Mouse (Mus musculus) adrenal gland, adult (tissue): ENCODE data around the gene Sytl4.

Experiments
- DNase-seq, 2 experiments: peaks; one replicate each; pipeline ENCODE4 v3.0.0; 2022 to 2023; ENCODE audit warnings: low spot score in 1 of 2; ENCODE audit not compliant: inconsistent age in 2 of 2

Gene Sytl4

DNA sequence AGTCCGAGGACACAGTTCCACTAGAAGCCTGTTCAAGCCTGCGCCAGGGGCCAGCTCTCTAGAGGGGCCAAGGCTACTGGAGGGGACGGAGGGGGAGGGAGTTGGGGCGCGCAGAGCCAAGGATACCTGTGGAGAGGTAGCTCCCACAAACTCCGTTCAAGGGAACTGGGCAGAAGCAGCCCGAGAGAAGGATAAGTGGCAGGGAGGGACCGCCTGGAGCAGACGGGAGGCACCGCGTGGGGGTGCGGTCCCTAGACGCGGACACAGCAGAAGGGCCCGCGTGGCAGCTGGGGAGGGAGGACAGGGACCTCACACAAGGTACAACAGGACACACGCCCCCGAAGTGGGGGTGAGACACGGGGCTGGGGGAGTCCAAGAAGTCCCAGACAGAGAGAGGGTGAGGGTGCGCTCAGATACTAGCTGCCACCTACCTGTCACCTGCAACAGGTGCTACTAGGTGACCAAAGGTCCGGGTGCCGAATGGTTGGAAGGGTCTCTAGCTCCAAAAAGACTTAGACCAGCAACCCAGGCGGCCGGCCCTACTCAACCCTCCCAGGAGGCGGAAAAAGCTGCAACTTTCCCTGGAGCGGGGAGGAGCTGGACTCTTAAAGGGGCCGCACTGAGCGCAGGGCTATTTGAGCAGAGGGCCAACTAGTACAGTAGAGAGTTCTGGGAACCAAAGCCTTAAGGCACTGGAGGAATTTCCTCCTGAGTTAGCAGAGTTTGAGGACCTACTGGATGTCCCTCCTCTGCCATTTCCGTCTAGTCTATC, at the start of gene Sytl4:
TSS of gene Sytl4 (minus strand) at position 582 of the 772 bp plus-strand sequence.
- peak; percentile 36 to 75 for DNase-seq

DNA sequence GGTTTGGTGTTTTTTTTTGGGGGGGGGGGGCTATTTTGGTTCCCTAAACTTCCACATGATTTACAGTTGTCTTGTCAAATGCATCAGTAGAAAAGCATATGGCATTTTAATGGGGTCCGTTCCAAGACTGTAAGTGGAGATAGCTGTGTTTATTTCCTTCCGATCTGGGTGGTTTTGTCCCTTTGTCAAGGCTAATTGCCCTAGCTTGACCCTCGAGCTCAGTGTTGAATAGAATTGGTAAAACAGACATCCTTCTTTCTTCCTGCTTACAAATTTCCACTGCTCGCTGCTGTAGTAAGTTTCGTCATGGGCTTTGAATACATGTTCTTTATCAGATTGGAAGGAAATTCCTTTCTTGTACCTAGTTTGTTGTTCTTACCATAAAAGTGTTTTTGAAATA, 39.1 kb upstream of the Sytl4 start:
- no peak for DNase-seq

DNA sequence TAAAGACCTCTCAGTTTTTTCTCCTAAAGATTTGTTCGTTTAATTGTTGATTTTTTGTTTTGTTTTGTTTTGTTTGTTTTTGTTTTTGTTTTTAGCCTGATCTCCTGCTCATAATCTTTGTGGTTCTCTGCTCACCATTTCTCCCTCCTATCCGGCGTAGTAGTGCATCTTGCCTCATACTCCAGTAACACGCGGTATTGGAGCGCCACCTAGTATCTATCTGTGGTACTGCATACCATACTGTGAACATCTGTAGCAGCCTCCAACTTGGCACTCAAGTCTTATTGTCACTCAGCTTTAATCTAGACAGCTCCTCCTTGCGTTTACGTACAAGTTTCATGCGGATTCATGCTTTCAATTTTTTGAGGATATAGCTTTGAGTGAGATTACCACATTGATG, 37.4 kb upstream of the Sytl4 start:
- peak; percentile 49 to 87 for DNase-seq

DNA sequence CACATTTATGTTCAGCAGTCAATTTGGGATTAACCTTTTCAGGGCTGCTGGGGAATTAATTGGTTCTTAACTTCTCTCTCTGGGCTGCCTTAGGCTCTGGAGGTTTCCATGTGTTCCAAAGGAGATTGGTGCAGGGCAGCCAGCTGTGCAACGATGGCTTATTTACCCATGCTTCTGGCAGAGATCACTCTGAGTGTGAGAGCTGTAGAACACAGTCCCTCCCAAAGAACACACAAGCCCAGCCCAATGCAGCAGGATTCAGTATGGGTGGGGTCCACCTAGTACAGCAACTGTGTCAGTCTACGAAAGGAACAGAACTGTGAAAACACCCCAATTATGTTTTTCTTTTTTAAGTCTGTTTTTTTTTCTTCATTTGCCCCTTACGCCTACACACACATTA, 14.3 kb upstream of the Sytl4 start:
- DNase-seq = peak in 1 of 2 experiments; percentile 26

DNA sequence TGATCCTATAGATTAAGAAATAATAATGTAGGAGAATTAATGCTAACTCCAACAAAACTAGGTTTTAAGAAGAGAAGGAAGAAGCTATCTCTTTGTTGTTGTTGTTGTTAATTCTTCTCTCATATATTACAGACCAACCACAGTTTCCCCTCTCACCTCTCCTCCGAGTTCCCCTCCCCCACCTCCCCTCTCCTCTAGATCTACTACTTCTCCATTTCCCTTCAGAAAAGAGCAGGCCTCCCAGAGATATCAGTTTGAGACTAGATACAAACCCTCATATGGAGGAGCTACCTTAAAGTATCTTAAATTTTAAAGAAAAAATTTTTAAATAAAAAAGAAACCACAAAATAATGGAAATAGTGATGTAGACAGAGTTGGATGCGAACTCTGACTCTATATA, 17.0 kb downstream of the Sytl4 start:
- DNase-seq = no peak

DNA sequence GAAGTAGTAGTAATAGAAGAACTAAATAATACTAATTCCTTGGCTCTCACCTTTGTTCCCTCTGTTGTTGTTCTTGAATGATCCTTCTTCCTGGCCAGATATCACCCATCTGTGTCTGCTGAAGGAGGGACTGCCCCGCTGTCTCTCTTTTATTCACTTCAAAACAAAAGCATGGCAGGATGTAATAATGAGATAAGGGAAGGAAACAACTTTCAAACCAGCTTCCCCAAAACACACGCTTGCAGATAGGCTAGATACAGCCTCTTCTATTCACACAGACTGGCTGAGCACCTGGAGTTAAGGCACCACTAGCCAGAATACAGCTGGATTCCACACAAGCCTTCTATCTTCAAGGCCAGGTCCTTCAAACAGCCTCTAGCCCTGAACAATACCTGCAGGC, 21.0 kb downstream of the Sytl4 start:
- DNase-seq = peak in 1 of 2 experiments; percentile 5

DNA sequence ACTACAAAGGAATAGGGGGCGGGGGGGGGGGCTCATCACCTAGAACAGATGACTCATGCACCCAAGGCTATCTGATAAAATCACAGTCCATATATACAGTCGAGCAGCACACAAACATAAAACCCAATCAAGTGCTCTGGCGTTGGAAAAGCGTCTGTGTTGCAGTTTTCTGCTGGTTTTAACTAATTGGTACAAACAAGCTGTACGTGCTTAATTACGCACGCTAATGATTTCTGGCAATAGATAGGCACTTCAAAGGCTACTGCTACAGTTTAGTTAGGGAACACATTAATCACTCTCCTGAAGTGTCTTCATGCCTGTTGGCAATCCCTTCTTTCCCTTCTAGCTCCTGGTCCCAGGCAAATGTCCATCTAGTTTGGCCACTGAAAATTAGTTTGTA, 27.0 kb downstream of the Sytl4 start:
- DNase-seq = peak in 1 of 2 experiments; percentile 40

DNA sequence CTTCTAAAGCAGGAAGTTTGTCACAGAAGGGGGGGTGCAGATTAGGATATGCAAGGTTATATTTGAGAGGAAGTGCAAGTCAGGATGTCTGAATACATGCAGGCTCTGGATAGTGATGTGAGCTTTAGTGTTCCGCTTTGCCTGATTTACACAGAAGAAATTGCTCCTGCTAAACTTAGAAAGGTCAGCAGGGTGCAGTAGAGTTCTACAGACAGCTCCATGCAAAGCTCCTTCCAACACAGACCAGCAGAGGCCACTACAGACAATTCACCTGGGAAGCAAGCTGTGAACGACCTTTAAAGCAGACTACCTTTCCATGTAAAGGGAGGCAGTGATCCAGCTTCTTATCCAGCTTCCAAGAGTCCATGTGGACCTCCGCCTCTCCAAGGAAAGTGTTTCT, 34.2 kb downstream of the Sytl4 start:
- DNase-seq = peak; percentile 23 to 81

DNA sequence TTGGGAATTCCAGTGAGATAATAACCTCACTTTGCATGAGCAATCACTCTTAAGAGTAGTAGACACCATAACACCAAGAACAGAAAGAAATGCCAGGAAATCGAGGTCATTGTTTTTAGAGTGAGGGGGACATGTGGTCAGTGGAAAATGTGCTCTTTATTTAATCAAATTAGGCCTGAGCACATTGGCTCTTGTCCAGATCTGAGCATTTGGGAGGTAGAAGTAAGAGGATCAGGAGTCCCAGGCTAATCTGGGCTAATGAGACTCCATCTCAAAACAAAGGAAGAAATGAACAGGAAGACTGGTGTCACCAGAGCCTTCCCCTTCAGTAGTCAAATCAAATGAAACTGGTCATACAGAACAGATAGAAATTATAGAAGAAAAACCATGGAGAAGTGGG, 42.1 kb downstream of the Sytl4 start:
- DNase-seq = no peak

DNA sequence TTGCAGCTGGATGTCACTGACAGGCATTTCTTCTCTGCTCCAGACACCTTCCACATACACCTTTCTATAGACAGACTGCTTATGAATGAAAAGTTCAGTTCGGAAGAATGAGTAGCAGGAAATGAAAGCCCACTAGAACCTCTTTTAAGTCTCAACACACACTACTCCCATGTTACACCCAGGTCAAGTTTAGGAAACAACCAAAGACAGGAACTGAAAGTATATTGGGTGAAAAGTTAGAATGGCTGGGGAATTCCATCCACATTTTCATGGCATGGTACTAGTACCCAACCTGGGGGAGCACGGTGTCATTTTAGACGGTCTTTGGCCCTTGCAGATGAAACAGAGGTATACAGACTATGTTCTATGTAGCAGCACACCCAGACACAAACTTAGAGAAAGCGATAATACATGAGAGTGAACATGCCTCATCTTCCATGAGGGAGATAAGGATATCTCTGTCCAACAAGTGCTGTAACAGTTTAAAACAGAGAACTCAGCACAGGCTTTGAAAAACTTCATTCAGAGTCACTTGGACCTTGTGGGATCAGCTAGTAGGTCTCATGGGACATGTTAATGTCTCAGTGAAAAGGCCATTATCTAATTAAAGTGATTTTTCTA, 44.9 kb downstream of the Sytl4 start:
- DNase-seq = no peak

DNA sequence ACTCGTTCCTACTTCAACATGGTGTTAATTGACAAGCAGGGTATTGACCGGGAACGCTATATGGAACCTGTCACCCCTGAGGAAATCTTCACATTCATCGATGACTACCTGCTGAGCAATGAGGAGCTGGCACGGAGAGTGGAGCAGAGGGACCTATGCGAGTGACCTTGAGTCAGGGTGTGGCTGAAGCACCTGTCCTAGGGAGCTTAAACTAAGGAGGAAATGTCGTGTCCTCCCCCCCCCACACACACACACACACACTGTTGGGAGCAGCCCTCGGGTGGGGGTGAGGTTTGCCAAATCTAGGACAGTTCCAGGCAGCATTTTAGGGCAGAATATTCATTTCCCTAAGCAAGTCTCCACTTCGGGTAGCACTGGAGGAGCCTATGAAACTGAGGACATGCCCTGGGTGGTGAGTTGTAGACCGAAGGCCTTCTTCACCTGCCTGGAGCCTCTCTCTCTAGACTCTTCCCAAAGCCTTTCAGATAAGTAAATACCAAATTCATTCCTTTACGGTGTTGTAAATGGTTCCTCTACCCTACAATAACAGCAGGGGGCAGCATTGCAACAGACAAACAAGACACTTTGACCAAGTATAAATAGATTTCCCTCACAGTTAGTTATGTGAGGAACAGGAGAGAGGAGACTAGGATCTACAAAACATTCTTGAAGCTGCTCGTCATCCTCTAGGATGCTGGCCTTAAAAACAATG, 50.2 kb downstream of the Sytl4 start:
- peak; percentile 14 to 68 for DNase-seq

DNA sequence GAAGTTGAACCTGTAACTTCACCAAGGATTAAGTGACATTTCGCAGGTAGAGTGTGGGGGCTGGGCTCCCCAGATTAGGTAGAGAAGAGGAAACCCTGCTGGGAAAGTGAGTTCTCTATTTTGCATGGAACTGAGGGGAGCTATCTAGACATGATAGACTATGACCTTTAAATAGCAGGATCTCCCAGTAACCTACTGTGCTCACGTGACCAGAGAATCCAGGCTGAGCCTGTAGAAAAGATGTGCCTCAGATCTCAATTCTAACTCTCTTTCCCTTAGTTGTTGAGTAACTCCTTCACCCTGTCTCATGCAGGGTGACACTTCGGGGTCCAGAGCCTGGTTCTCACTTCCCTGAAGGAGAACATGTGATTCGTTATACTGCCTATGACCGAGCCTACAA, 54.9 kb downstream of the Sytl4 start:
- no peak for DNase-seq

DNA sequence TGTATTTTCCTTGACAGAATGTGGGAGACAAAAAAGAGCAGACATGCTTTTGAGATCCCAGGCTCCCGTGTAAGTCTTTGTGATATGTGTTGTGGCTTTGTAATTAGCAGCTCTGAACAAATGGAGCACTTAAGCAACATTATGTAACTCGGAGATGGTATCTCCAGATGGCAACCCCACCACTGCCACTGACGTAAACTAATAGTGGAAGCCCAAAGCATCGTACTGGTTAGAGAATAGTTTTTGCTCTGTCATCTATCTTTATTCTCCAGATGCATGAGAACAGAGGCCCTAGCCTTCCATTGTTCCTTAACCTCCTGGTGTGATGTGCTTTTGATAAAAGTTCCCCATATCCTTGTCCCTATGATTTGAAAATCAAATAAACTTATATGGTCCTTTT, 60.4 kb downstream of the Sytl4 start:
- no peak for DNase-seq

DNA sequence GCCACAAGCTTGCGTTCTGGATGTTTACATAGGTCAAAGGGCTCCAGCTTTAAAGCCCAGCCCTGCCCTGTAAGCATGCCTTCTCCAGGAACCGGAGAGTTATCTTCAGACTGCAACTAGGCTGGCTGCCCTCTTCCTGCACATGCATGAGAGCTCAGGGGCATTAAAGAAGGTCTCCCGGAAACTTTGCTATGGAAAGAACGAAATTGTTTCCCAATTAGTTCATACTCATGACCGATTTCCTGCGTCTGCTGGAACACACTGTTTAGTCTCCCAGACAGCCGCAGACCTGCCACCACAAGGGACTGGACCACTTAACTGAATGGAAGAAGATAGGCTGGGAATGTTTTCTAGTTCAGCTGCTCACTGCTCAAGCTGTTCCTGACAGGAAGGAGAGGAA, 67.4 kb downstream of the Sytl4 start:
- DNase-seq = no peak

DNA sequence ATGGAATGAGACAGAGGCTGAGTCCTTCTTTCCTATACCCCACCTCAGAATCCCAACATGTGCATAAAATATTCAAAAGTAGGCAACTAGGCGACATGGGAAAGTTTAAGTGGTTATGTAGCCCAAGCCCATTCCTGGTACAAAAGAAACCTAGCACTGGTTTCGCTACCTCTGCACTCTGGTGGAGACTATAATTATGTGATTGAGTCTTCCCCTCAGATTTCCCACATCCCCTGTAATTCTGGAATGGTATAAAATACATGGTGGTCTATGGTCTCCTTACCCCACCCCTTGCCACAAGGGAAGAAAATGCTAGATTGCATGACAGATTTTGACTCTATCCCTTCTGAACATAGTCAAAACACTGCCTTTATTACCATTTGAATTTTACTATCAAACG, 68.6 kb downstream of the Sytl4 start:
- no peak for DNase-seq

DNA sequence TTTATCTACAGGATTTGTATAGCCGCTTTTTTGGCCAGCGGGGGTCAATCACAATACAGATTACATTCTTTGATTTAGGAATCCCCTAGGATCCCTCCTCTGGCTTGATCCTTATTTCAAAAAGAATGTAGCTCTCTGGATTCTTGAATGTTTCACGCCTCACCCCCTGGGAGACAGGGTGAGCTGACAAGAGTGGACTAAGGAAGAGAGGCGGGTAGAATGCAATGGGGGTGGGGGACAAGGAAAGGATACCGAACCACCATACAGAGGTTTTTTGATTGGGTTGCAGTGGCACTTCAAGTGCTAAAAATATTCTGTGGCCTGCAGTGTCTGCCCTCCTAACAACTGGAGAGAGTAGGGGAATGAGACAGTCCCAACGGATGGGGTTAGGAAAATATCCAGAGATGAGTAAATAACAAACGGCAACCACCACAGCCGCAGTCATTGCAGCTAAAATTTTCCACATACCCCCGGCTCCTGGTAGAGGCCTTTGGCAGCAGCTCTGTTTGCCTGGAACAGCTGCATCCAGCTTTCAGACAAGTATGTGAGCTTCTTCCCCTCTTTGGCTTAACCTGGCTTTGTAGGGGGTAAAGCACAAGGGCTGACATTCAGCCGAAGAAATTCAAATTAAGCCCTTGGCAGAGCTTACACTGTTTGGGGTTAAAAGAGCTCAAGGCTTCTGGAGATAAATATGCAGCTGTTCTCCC, 70.1 kb downstream of the Sytl4 start:
- DNase-seq = peak in 1 of 2 experiments; percentile 43

DNA sequence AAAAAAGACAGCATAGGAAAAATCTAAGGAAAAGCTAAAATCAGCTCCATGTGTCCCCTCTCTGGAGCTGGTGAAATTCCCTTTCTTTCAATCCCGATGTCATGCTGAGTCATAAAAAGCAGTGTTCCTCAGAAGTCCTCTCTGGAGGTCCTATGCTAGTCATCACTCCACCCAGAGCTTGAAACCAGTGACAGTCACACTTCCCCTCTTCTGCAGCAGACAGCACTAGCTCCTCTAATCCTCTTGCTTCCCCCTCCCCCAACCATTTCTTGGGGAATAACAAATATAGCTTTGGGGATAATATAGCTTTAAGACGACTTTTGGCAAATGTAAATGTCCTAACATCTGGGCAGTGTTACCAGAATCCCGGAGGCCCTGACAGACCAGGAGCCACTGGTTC, 73.4 kb downstream of the Sytl4 start, which contains the start of gene Srpx2:
TSS of gene Srpx2 (plus strand) at position 166 of the 400 bp plus-strand sequence.
- no peak for DNase-seq

DNA sequence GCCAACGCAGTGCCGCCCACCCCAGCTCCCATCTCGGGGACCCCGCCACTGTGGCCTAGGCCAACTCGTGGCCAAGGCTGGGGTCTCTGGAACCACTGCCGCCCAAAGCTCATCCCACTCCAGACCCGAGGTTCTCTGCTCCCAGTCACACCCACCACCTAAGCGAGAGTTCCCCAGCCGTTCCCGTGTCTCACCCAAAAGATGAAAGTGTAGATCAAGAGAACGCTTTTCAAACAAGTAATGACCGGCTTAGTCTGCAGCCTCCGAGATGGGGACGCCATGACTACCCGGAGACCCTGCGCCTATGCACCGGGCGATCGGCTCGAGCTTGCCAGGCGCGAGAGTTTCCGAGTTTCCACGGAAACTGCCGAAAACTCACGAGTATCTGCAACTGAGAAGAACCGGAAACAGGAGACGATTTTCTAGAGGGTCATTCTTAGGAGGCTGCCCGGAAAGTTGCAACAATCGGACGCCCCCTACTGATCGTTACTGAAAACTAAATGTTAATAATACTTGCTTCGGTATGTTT, 83.5 kb downstream of the Sytl4 start, which contains the start of gene Tspan6:
TSS of gene Tspan6 (minus strand) at position 416 of the 529 bp plus-strand sequence.
- DNase-seq = peak; percentile 75 to 91

DNA sequence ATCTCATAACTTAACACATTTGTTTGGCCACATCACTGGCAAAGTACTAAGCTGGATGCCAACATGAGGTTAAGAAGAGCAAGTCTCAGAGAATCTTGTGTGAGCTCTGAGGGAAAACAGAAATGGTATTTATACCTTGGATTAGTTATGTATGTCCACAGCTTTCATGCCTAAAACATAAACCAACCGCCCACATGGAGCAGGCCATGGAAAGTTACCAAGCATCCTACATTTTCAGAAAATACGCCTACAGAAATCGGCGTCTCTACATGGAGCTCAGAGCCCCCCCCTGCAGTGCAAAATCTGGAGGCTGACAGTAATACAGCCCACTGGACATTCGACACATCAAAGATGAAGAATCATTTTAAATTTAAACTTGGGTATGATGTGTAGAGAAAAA, 93.5 kb downstream of the Sytl4 start:
- no peak for DNase-seq

DNA sequence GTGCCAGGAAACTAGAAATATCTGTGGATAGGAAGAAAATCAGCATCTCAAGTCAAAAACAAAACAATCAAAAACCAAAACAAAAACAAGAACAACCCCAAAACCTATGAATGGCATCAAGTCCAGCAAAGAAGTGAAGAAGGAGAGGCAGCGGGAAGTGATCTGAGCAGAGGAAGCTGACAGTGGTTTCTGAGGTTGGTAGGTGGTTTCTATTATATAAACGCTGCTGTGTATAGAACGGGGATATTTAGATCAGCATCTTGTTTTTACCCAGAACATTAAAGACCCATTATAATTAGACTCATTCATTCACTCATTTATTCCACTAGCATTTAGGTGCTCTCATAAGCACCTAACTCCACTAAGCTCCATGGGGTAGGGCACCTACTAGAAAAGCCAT, 94.3 kb downstream of the Sytl4 start:
- DNase-seq = no peak
